Mouse (Mus musculus): Measurements from ENCODE around the gene Rnf168.

Gene Rnf168

DNA sequence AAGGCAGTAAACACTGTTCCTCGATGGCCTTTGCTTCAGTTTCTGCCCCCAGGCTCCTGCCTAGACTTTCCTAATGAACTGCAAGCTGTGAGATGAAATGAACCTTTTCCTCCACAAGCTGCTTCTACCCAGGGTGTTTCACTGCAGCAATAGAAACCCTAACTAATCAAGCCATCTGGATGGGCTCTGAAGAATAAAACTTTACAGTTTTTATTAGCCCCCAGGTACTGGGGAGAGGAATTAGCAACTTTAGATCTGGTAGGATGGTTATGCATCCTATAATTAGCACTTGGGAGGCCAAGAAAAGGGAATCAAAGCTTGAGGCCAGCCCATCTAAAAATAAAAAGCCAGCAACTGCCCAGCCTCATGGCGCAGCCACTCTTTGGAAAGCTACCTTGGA is 39.3 kb downstream of the Rnf168 start:
- DNase-seq, result no peak

DNA sequence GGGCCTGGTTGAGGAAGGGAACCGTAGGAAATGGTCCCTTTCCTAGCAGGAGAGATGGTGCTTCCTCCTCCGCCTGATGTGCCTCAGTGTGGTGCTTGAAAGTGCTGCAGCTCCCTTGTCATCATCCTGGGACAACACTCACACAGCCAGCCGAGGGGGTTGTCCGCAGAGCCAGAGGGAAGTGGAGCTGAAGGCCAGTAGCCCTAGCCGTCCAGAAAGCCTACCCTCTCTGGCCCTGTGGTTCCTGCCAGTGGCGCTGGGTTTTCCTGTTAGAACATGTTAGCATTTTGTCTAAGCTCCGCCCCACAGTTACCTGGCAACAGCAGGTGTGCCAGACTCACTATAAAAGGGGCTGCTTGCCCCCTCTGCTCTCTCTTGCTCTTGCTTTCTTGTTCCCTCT is 46.7 kb downstream of the Rnf168 start:
- DNase-seq, result no peak

DNA sequence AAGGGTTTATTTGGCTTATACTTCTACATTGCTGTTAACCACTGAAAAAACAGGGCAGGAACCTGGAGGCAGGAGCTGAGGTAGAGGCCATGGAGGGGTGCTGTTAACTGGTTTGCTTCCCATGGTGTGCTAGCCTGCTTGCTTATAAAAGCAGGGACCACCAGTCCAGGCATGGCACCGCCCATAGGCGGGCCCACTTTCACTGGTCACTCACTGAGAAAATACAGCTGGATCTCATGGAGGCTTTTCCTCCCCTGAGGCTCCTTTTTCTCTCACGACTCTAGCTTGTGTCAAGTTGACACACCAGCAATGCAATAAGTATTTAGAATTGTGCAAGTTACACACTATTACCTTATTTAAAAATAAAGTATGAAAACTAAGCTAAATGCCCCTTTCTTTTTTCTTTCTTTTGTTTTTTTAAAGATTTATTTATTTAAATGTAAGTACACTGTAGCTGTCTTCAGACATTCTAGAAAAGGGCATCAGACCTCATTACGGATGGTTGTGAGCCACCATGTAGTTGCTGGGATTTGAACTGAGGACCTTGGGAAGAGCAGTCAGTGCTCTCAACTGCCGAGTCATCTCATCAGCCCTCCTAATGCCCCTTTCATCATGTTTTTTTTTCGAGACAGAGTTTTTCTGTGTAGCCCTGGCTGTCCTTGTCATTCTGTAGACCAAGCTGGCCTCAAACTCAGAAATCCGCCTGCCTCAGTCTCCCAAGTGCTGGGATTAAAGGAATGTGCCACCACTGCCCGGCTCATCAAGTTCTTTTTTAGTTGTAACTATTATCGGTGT is 53.8 kb downstream of the Rnf168 start:
- no peak for DNase-seq

DNA sequence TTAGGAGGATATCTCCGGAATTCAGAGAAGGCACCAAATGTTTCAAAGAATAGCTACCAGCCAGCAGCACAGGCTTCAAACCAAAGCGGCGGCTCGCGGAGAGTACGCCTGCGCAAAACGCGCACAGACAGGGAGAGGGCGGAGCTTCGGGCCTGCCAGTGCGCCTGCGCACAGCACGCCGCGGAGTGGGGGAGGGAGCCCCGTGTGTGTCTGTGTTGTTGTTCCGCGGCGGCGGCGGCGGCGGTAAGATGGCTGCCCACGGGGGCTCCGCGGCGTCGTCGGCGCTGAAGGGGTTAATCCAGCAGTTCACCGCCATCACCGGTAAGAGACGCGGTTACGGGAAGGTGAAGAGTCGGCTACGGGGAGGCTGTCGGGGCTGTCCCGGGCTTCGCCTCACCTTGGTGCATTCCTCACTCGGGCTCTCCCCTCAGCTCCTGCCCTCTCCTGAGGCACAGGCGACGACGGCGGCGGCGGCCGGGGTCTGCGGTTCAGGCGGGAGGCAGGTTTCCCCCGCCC is 54.8 kb downstream of the Rnf168 start, which contains the start of gene Ubxn7:
TSS of gene Ubxn7 (plus strand) at position 218 of the 516 bp plus-strand sequence.
- peak; percentile 97 for DNase-seq

DNA sequence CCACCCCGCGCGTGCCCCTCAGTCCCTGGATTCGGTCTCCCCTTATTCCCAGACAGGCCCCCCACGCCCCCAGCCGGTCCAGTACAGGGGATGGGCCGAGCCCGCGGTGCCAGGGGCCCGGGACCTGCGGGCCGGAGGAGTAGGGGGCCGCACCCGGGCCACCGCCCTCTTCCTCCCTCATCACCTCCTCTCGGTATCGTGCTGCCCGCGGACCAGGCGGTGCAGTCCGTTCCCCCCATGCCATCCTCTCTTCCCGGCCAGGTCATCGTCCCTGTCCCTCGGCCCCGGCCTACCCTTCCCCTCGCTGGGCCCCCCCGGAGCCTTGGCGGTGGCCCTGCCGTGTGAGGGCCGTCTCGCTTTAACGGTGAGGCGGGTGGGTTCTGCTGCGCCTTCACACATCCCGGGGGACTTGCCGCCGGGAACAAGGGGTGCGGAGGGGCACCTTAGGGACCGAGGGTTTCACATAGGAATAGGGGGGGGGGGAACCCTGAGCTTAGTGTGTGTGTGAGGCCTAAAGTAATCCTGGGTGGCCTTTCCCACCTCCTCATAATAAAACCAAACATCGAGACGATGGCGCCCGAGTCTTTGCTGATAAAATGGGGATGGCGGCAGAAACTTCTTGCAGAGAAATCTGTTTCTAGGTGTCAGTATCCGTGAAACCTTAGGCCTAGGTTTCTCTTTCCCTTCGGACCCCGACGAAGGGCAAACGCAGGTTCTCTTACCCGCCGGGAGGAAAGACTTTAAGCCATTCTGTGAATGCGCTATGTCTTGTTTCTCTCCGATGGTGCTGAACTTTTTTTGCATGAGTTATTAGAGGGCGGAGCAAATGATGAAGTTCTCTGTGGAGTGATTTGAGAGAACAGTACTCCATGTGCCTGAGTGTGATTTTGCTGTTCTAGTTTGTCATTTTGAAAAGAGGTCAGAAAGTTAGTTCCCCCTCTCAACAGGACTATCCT is 55.6 kb downstream of the Rnf168 start:
- DNase-seq, result peak; percentile 30 to 61

DNA sequence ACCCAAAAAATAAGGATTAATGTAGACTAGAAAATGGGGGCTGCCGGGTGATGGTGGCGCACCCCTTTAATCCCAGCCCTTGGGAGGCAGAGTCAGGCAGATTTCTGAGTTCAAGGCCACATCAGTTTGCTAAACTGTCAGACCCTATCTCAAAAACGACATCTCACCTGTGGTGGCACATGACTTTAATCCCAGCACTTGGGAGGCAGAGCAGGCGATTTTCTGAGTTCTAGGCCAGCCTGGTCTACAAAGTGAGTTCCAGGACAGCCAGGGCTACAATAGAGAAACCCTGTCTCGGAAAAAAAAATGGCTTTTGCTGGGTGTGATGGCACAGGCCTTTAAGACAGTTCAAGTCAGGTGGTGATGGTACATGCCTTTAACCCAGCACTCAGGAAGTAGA is 57.9 kb downstream of the Rnf168 start:
- no peak for DNase-seq

DNA sequence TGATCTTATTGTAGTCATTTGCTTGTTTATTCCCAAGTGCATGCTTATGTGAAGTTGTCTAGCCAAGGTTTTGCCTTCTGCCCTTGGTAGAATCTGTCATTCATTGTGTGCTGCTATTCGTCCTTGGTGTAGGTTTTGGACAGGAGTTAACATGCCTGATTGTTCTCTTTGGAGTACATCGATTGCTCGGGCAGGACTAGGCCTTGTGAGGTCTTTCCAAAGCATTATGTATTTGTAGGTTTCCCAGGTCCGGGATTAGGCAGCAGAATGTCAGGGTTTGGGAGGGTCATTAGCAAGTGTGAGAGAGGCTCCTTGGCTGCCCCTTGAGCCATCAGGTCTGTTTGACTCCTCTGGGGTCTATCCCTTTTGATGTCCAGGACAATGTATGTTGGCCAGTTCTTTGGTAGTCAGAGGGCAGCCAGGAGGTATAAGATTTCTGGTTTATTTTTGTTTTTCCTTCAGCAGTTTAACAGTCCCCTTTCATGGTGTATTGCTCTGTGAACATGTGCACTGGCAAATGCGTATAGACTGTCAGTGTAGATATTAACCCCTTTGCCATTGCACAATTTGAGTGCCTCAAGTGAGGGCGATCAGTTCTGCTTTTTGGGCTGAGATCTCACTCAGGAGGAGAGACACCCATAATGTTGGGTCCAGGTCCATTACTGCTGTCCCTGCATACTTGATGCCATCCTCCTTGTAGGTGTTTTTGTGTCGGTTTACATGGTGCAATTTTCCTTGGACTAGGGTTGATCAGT is 58.9 kb downstream of the Rnf168 start:
- DNase-seq, result no peak

DNA sequence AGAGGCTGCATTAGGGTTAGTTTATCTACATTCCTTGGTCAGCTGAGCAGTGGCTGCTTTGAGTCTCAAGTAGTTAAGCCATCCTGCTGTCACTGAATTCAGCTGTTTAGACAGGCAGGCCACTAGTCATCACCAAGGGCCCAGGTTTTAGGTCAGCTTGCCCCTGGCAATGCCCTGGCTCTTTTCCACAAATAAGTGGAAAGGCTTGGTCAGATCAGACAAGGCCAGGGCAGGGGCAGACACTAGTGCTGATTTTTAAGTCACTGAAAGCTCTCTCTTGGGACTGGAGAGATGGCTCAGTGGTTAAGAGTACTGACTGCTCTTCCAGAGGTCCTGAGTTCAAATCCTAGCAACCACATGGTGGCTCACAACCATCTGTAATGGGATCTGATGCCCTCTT is 59.7 kb downstream of the Rnf168 start:
- no peak for DNase-seq

DNA sequence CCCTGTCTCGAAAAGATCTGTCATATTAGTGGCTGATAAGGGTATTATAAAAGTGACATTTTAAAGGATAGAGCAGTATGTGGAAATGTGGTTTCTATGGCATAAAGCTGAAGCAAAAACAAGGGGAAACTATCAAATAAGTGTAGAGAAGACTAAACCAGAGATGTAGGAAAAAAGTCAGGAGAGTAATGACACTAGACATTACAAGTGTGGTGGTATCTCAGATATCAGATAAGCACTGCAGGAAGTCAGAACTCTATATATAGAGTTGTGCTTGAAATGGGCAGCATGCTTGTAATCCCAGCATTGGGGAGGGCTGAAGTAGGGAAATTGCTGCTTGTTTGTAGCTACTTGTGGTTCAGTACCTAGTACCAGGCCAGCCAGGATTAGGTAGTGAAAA is 63.2 kb downstream of the Rnf168 start:
- DNase-seq, result no peak

DNA sequence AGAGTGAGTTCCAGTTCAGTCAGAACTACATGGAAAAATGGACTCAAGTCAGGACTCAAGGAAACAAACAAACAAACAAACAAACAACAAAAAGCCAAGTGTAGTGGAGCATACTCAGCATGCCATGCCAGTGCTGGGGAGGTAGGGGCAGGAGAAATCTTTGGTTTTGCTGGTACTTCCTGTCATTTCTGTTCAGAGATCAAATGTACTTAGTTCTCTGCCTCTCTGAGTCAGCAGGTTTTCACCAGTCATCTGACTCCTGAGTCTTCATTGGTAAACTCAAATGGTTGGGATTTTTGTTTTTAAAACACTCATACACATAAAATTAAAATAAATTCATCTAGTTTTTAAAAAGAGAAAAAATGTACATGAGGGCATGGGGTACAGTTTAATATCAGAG is 68.3 kb downstream of the Rnf168 start:
- no peak for DNase-seq

DNA sequence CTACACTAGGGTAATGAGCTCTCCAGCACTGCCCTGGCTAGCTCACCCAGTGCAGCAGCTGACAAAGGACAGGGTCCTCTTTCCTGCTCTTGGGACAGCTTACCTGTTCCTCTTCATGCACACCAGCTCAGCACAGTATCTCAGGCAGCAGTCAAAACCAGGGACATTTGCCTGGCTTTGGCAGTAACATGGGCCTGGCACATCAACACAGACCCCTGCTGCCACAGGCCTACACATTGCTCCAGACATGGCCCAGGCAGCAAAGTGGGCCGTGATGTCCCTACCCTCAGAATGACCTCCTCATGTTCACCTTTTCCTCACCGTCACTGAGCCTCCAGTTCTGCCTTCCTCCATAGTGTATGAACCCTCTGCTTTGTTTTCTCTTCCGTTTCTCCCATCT is 73.5 kb downstream of the Rnf168 start:
- DNase-seq, result no peak
